ENCODE assay signal across 8 mouse cellular contexts in the genomic region with DNA sequence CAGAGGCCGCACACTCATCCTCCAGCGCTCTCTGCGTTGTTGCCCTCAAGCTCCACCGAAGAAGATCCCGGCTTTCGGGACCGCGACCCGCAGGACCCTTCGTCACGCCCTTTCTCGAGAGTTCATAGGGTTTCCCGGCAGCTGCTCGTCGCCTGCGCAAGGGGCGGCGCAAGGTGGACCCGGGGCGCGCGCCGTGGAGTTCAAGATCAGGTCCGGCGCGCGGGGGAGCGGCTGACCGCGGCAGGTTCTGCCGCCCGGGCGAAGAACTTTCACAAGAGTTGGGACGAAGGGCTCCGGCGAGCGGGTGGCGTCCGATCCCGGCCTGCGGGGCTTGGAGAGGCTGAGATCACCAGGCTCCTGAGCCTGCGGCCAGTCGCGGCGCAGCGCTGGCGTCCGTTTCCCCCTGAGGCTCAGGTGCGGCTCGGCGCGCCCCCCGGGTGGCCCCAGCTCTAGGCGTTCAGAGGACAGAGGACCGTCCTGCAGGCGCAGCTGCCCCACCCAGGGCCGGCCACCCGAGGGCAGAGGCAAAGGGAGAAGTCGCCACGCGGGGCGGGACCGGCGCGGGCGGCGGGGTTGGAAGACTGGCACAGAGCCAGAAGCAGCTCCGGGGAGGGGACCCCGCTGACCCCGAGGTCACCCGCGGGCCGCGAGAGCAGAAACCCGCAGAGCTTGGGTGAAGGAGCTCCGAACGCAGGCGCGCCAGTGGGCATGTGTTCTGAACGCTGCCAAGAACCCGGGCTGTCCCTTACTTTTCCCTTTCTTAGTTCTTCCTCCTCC. TPM values are rescaled to one million over a fixed set of nuclear protein-coding genes. Genes with fewer than 3 reads are reported as not detected.
DNase-seq lines count a peak whose midpoint lies in the region; ATAC-seq and TF ChIP-seq lines count a peak whose summit lies in the region.

Adgrg6 (minus strand) TSS at position 719 of the 777 bp plus-strand sequence.

- peak within 1 kb of the TSS; percentile 29; the same call in 1 of the 2 replicates for H3K27ac ChIP-seq in bone marrow, adult 2 months (ENCODE audit: control insufficient read depth, insufficient read depth, low read depth, low read length, poor library complexity)
- no peak within 1 kb of the TSS for H3K27ac ChIP-seq in forebrain, postnatal 0 days (ENCODE audit: low read depth, low read length)
- no peak within 1 kb of the TSS for H3K27ac ChIP-seq in hindbrain, embryonic 11.5 days (ENCODE audit: low read depth, low read length)
- H3K27ac ChIP-seq in limb, embryonic 13.5 days: peak within 1 kb of the TSS; percentile 22; the same call in 1 of the 2 replicates
- no peak within 1 kb of the TSS for H3K27ac ChIP-seq in midbrain, embryonic 11.5 days (ENCODE audit: low read depth, low read length)
- peak within 1 kb of the TSS; percentile 26; the same call in 1 of the 2 replicates for H3K27ac ChIP-seq in stomach, embryonic 15.5 days

- 1% methylated on average over 81 of the region's 81 CpGs for WGBS in bone marrow, adult 2 months
- 2% methylated on average over 78 of the region's 81 CpGs for WGBS in forebrain, postnatal 0 days
- WGBS in hindbrain, embryonic 11.5 days: under 1% methylated on average over 79 of the region's 81 CpGs
- WGBS in limb, embryonic 13.5 days: under 1% methylated on average over 81 of the region's 81 CpGs
- WGBS in midbrain, embryonic 11.5 days: under 1% methylated on average over 79 of the region's 81 CpGs
- under 1% methylated on average over 75 of the region's 81 CpGs for WGBS in stomach, embryonic 15.5 days

- no peaks in the 10 kb centered on the region for H3K9me3 ChIP-seq in forebrain, postnatal 0 days (ENCODE audit: low read length)
- H3K9me3 ChIP-seq in hindbrain, embryonic 11.5 days (ENCODE audit: control insufficient read depth, low read length): no peaks in the 10 kb centered on the region
- no peaks in the 10 kb centered on the region for H3K9me3 ChIP-seq in limb, embryonic 13.5 days
- no peaks in the 10 kb centered on the region for H3K9me3 ChIP-seq in midbrain, embryonic 11.5 days (ENCODE audit: control insufficient read depth, low read length)
- H3K9me3 ChIP-seq in stomach, embryonic 15.5 days: no peaks in the 10 kb centered on the region

- H3K9ac ChIP-seq in forebrain, postnatal 0 days: peak within 1 kb of the TSS; percentile 53
- peak within 1 kb of the TSS; percentile 70 for H3K9ac ChIP-seq in hindbrain, embryonic 11.5 days (ENCODE audit: low read depth, low read length)
- H3K9ac ChIP-seq in limb, embryonic 13.5 days: peak within 1 kb of the TSS; percentile 81
- peak within 1 kb of the TSS; percentile 67 for H3K9ac ChIP-seq in midbrain, embryonic 11.5 days (ENCODE audit: low read length)
- peak within 1 kb of the TSS; percentile 58 for H3K9ac ChIP-seq in stomach, embryonic 15.5 days

- no peaks in the 10 kb centered on the region; the same call in 1 of the 2 replicates for H3K27me3 ChIP-seq in forebrain, postnatal 0 days (ENCODE audit: insufficient read depth, low read length)
- H3K27me3 ChIP-seq in hindbrain, embryonic 11.5 days (ENCODE audit: control insufficient read depth, insufficient read depth, low read length): peaks cover 12% of the 10 kb centered on the region
- peaks cover 14% of the 10 kb centered on the region for H3K27me3 ChIP-seq in limb, embryonic 13.5 days
- peaks cover 14% of the 10 kb centered on the region for H3K27me3 ChIP-seq in midbrain, embryonic 11.5 days (ENCODE audit: control insufficient read depth, insufficient read depth, low read length)
- 0 out of 2 replicates have a peak, but pooled peaks cover 7% of the 10 kb centered on the region for H3K27me3 ChIP-seq in stomach, embryonic 15.5 days (replicated peaks)

- peak; percentile 61 for ATAC-seq in forebrain, postnatal 0 days
- ATAC-seq in hindbrain, embryonic 11.5 days (ENCODE audit: low FRiP score): peak; percentile 78
- peak; percentile 66 for ATAC-seq in limb, embryonic 13.5 days (ENCODE audit: low FRiP score, low read depth)
- ATAC-seq in midbrain, embryonic 11.5 days (ENCODE audit: low FRiP score): peak; percentile 89
- ATAC-seq in stomach, embryonic 15.5 days (ENCODE audit: insufficient read depth, low FRiP score, low read depth): peak; percentile 79

- peak; percentile 80 for DNase-seq in Muller cell, postnatal 12 days (ENCODE audit: inconsistent ontology term)
- peak; percentile 7 for DNase-seq in forebrain, postnatal 0 days
- peak; percentile 62 for DNase-seq in hindbrain, embryonic 11.5 days (ENCODE audit: low spot score)
- DNase-seq in midbrain, embryonic 11.5 days (ENCODE audit: low spot score, missing footprints): peak; percentile 95
- no peak for DNase-seq in layer of hippocampus, adult 11-12 months (ENCODE audit: low spot score)

- H3K4me3 ChIP-seq in bone marrow, adult 2 months (replicated peaks; ENCODE audit: control insufficient read depth, low read depth, low read length): peak within 1 kb of the TSS; percentile 45
- H3K4me3 ChIP-seq in forebrain, postnatal 0 days (ENCODE audit: low read depth, low read length): peak within 1 kb of the TSS; percentile 64
- peak within 1 kb of the TSS; percentile 68 for H3K4me3 ChIP-seq in hindbrain, embryonic 11.5 days (ENCODE audit: low read depth, low read length)
- H3K4me3 ChIP-seq in limb, embryonic 13.5 days: peak within 1 kb of the TSS; percentile 76
- H3K4me3 ChIP-seq in midbrain, embryonic 11.5 days (ENCODE audit: low read depth, low read length): peak within 1 kb of the TSS; percentile 63
- H3K4me3 ChIP-seq in stomach, embryonic 15.5 days (replicated peaks): peak within 1 kb of the TSS; percentile 75

- TF ChIP-seq CTCF in bone marrow, adult 2 months (IDR thresholded peaks at IDR 0.05; ENCODE audit: control insufficient read depth, insufficient read depth, low read length): no peak
- TF ChIP-seq CTCF in forebrain, postnatal 0 days (IDR thresholded peaks at IDR 0.05; ENCODE audit: low read depth): no peak

- no peak for TF ChIP-seq POLR2A in bone marrow, adult 2 months (IDR thresholded peaks at IDR 0.05; ENCODE audit: borderline replicate concordance, control insufficient read depth, low read depth, low read length)

- no peaks in the 10 kb centered on the region for H3K4me1 ChIP-seq in bone marrow, adult 2 months (ENCODE audit: control insufficient read depth, insufficient read depth, low read length)
- no peaks in the 10 kb centered on the region for H3K4me1 ChIP-seq in forebrain, postnatal 0 days (ENCODE audit: insufficient read depth)
- 0 out of 2 replicates have a peak, but pooled peaks cover 2% of the 10 kb centered on the region for H3K4me1 ChIP-seq in hindbrain, embryonic 11.5 days (replicated peaks; ENCODE audit: control insufficient read depth, insufficient read depth, low read length)
- peaks cover 9% of the 10 kb centered on the region; the same call in 1 of the 2 replicates for H3K4me1 ChIP-seq in limb, embryonic 13.5 days
- H3K4me1 ChIP-seq in midbrain, embryonic 11.5 days (ENCODE audit: control insufficient read depth, insufficient read depth, low read length): peaks cover 2% of the 10 kb centered on the region; the same call in 1 of the 2 replicates
- no peaks in the 10 kb centered on the region for H3K4me1 ChIP-seq in stomach, embryonic 15.5 days

- no peaks in the 10 kb centered on the region for H3K36me3 ChIP-seq in forebrain, postnatal 0 days (ENCODE audit: insufficient read depth)
- H3K36me3 ChIP-seq in hindbrain, embryonic 11.5 days (ENCODE audit: control insufficient read depth, insufficient read depth, low read length): no peaks in the 10 kb centered on the region
- H3K36me3 ChIP-seq in limb, embryonic 13.5 days: no peaks in the 10 kb centered on the region
- H3K36me3 ChIP-seq in midbrain, embryonic 11.5 days (ENCODE audit: control insufficient read depth, insufficient read depth, low read length): no peaks in the 10 kb centered on the region
- H3K36me3 ChIP-seq in stomach, embryonic 15.5 days: no peaks in the 10 kb centered on the region

- peak within 1 kb of the TSS; percentile 100 for H3K4me2 ChIP-seq in forebrain, postnatal 0 days (ENCODE audit: low read depth)
- peak within 1 kb of the TSS; percentile 99 for H3K4me2 ChIP-seq in hindbrain, embryonic 11.5 days (replicated peaks; ENCODE audit: low read depth, low read length)
- H3K4me2 ChIP-seq in limb, embryonic 13.5 days (replicated peaks): peak within 1 kb of the TSS; percentile 100
- peak within 1 kb of the TSS; percentile 91 for H3K4me2 ChIP-seq in midbrain, embryonic 11.5 days
- H3K4me2 ChIP-seq in stomach, embryonic 15.5 days: peak within 1 kb of the TSS; percentile 99

RNA-seq across cellular contexts. Expression of gene Adgrg6, which starts in this region (rescaled TPM):
- 0.55 and 1.5 TPM in 2 replicates for polyA plus RNA-seq in bone marrow, adult 2 months (2011; ENCODE audit: insufficient read depth, insufficient read length, low replicate concordance, missing spikeins)
- total RNA-seq in forebrain, postnatal 0 days (2014; rRNA removed): 1.6 and 1.8 TPM in 2 replicates
- 0.44 and 0.59 TPM in 2 replicates for polyA plus RNA-seq in forebrain, postnatal 0 days (2015; fragmentation: Nextera tagmentation; extraction: Ambion mirVana)
- polyA plus RNA-seq in hindbrain, embryonic 11.5 days (2014; fragmentation: Nextera tagmentation; extraction: Ambion mirVana): 2.2 and 3.0 TPM in 2 replicates
- polyA plus RNA-seq in limb, embryonic 13.5 days (2015; fragmentation: Nextera tagmentation; extraction: Ambion mirVana): 6.7 and 6.8 TPM in 2 replicates
- polyA plus RNA-seq in midbrain, embryonic 11.5 days (2014; fragmentation: Nextera tagmentation; extraction: Ambion mirVana): 1.2 and 1.9 TPM in 2 replicates
- 5.0 and 5.2 TPM in 2 replicates for polyA plus RNA-seq in stomach, embryonic 15.5 days (2015; fragmentation: Nextera tagmentation; extraction: Ambion mirVana)

Comparison
In these comparisons a context has a peak if more than half of its experiments do, and no peak if none do; other contexts are left out.
1. H3K27ac ChIP-seq: peak in bone marrow, adult 2 months (single experiment), limb, embryonic 13.5 days (single experiment) and stomach, embryonic 15.5 days (single experiment); none in forebrain, postnatal 0 days (single experiment), hindbrain, embryonic 11.5 days (single experiment) and midbrain, embryonic 11.5 days (single experiment).
2. Peak in every context shown above with its lines, with median percentiles within 50 percentile points of each other: H3K4me3 ChIP-seq, ATAC-seq, H3K4me2 ChIP-seq and H3K9ac ChIP-seq.